Mouse (Mus musculus) frontal cortex, postnatal 10 days (tissue): ENCODE results near the gene Nfyb.

ENCODE experiments used
- DNase-seq, 2 experiments: peaks; one replicate each; pipeline ENCODE4 v3.0.0; 2022; ENCODE audit warnings: low spot score in 2 of 2, mixed read lengths in 1 of 2

The Nfyb gene

GRCm38 (mm10) chr10:82763840-82764631, at the start of gene Nfyb:
Gene Nfyb (minus strand): TSS chr10:82764144.
- DNase-seq: peak; percentile 96 to 97

DNA sequence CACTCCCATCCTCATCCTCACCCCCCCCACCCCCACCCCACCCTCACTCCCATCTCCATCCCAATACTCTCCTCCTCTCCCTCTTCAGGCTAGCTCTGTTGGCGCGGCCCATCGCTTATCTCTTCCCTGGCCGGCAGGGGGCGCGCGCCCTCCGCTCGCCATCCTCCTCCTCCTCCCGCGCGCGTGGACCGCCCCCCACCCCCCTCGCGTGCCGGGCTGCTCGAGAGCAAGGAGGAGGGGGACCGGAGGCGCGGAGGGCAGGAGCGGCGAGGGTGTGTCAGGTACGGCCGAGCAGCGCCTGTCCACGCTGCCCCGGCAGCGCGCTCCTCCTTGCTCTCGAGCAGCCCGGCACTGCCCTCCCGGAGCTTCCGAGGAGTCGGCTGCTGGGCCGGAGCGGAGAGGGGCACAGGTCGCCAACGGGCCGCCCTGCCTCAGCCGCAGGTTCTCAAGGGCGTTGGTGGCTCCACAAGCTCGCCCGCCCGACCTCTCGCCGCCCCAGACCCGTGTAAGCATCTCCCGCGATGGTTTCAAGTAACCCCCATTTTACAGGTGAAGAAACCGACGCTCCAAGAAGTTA, 48.0 kb upstream of the Nfyb start:
- peak in 1 of 2 experiments; percentile 67 for DNase-seq

GRCm38 (mm10) chr10:82809352-82809751, 45.4 kb upstream of the Nfyb start:
- DNase-seq: no peak

DNA sequence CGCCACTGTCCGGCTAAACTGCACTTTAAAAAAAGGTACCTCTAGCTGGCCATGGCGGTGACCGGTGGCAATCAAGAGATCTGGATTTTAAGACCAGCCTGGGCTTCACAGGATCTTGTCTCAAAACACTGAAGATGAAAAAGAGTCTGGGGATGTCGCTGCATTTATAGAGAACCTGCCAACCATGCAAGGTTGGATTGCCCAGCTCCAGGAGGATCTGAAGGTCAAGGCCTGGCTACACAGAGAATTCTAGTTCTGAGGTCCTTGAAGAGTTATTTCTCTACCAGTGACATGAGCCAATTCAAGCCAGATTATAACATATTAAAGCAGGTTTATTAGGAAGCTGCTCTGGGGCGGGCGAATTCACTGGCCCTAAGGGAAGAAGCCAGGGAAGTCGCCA, 44.9 kb upstream of the Nfyb start:
- DNase-seq: no peak

DNA sequence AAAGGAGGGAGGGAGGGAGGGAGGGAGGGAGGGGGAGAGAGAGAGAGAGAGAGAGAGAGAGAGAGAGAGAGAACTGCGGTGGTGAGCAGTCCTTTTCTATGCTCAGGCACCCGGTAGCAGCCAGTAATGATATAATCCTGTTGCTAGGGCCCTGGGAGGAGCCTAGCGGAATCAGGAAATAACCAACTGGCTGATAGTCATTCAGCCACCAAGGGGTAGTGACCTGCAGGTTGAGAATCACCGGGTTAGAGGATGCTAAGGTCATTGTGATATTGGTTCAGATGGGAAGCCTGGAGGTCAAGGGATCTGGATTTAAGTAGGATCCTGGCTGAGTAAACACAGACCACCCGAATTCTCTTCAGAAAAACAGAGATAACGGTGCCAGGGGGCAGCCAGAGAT, 44.2 kb upstream of the Nfyb start:
- no peak for DNase-seq

DNA sequence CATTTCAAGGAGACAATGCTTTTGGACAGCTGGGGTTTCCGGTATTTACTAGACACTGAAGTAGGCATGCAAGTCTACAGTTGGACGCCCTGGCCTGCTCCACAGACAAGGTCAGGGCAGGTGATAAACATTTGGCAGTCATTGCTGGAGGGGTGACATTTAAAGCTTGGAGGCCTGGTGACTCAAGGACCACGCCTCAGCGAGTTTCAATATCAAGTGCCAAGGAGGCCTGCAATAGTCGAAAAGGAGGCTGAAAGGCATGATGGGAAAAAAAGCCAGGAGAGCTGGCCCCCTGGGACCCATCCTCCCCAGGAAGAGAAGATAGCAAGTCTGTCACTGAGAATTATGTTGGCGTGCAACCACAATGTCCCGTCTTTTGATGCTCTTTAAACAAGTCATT, 43.3 kb upstream of the Nfyb start:
- no peak for DNase-seq

DNA sequence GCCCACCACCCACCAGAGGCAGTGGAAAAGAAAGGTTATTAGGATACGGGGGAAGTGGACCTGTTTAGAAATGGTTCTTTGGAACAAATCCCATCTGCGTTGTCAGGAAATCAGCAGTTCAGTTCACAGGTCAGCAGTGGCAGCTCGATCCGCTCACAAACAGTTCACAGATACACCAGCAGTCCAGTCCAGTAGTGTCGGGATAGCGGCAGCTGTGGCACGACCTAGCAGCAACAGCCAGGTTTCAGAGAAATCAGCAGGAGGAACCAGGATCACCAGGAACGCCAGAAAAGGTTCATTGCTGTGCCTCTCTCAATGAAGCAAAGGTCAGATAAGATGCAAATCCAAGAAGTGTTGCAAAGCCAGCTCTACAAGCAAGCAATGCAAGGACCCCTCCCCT, 42.5 kb upstream of the Nfyb start:
- no peak for DNase-seq

DNA sequence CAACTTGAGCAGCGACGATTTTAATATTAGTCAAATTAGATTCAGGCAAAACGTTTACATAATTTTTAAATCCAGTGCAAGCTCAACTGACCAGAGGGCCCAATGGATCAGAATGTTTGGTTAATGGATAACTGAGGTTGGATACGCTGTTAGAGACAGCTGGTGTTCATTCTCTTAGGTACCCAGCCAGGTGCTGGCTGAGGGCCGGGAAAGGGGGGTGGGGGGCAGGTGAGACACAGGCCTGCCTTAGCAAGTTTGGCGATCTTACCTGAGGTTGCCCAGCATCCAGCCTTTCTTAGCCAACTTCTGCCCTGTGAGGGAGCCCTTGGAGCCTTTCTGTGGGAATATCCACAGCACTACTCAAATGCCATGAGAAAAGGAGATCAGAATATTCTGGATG, 41.2 kb upstream of the Nfyb start:
- no peak for DNase-seq

GRCm38 (mm10) chr10:82804396-82804795, 40.5 kb upstream of the Nfyb start:
- DNase-seq: no peak

DNA sequence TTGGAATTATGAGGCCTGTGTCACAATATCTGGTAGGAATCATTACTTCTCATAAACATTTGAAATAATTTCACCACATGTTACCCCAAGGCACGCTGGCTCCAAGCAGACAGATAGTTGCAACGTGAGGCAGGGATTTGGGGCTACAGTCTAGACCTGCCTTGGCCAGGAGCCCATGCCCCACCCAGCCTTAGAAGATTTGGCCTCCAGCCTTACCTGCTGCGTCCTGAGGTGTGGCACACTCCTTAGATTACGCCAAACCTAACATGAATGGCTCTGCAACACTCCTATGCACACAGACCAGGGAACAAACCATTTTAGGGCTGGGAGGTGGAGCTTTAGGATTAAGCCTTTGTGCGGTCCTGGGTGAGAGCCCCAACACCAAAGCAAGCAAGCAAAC, 36.1 kb upstream of the Nfyb start:
- DNase-seq: no peak

DNA sequence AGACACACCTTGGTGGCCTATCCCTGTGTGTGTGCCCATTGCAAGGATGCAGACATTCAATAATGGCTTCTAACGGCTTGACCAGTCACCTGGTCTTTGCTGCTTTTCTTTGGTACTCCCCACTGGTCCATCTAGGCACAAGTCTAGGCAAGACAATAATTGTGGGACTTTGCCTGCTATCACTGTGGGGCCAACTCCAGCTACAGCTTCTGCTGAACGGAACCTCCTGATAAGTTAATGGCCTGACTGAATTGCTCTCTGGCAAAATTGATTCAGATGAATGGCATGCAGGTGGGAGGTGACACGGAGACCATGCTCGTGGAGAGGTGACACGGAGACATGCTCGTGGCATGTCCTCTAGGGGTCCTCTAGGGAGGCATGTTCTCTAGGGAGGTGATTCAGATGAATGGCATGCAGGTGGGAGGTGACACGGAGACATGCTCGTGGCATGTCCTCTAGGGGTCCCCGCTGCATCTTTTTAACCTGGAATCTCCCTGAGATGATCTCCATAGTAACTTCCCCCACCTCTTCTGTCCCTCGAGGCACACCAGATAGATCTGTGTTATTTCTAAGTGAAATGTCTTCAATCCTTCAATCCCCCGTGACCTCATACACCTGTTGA, 34.5 kb upstream of the Nfyb start:
- DNase-seq: no peak

GRCm38 (mm10) chr10:82797119-82797491, 33.2 kb upstream of the Nfyb start:
- DNase-seq: no peak

DNA sequence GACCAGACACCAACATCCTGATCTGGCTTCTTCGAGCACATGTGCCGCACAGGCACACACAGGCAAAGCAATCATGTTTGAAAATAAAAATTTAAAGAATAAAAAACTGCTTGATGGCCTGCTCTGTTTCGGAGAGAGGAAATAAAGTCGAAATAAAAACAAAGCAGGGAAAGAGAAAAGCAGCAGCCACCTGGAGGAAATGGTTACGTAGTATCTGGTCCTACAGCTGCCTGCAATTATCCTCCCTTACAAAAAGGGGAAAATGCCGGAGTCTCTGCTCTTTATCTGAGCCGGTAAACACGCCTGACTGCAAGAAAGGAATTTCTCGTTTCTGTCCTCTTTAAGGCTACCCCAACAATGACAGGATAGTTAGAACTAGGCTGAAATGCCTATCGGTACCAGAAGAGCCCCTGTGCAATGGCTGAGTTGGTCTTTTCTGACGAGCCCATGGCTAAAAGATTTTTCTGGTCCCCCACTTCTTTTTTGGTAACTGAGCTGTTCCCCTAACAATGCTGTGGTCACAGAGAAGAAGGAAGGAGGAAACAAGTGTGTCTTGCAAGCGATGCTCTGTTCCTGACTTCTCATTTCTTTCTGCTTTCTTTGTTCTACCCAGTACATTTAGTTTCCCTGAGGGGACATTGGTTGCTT, 32.7 kb upstream of the Nfyb start:
- no peak for DNase-seq

DNA sequence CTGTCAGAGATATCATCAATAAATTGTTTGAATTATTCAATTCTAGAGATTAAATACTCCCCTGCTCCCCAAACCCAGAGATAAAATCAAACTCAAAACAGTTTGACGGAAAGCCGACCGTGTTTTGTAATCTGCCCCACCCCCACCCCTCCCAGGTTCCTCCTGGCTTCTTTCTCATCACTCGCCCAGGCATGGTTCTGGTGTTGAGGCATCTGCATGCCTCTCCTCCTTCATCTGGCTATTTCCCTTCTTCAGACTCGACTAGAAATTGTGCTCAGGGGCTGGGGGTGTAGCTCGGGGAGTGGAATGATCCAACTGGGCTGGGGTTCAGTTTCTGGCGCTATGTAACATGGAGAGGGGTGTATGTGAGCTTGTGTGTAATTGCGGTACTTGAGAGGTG, 31.8 kb upstream of the Nfyb start:
- no peak for DNase-seq

- DNase-seq: peak; percentile 58 to 59
Observed at GRCm38 (mm10) chr10:82795071-82795731, 31.3 kb upstream of the Nfyb start.

DNA sequence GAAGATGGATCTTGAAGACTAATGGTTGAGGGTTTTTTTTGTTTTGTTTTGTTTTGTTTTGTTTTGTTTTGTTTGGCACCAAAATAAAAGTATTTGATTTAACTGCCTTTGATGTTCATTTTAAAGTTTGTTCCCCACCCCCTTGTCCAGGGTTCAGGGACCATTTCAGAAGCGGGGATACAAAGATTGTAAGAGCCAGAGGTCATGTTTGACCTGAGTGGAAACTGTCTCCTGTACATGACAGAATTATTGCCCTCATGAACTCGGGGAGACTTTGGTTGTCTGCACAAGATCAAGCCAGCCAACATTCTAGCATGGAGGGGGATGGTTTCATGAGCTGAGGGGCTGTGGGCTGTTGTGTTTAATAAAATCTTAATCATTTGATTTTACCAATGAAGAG, 28.4 kb upstream of the Nfyb start:
- DNase-seq: no peak

DNA sequence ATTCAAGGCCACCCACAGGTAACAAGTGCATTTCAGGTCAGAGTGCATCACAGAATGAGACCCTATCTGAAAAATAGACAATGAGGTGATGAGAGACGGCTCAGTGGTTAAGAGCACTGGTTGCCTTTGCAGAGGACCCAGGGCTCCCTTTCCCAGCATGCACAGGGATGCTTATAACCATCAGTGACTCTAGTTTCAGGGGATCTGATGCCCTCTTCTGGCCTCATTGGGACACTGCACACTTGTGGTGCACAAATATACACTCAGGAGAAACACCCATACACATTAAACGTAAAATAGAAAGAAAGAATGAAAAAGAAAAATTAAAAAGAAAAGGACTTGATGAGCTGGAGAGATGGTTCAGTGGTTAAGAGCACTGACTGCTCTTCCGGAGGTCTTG, 27.8 kb upstream of the Nfyb start:
- DNase-seq: no peak

DNA sequence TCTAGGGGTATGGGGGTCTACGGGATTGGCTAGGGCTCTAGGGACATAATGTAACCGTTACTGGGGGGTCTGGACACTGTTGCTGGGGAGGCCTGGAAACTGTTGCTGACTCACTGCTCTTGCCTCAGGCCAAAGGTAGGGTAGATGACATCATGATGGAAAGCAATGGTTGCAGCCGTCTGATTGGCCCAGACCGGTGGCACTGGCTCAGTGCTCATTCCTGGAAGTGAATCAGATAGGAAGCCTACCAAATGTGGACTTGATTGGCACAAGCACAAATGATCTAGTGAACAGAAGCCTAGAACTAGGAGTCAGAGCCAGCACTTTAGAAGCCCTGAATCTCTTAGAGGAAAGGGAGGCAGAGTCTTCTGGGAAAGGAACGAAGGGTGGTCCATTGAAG, 26.6 kb upstream of the Nfyb start:
- DNase-seq: no peak

DNA sequence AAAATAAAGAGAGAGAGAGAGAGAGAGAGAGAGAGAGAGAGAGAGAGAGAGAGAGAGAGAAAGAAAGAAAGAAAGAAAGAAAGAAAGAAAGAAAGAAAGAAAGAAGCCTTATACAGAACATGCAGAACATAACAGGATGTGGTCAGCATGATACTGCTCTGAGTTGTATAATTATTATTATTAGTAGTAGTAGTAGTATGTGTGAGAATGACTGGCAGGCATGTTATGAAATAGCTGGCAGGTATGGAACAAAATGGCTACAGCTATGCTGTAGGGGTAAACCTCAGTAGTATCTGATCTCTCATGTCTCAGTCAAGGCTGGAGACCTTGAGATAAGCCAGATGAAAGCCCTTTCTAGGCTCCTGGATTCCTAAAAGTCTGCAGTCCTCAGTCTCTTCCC, 25.2 kb upstream of the Nfyb start:
- DNase-seq: no peak

- DNase-seq: no peak
Observed at GRCm38 (mm10) chr10:82782472-82782871, 18.5 kb upstream of the Nfyb start.

DNA sequence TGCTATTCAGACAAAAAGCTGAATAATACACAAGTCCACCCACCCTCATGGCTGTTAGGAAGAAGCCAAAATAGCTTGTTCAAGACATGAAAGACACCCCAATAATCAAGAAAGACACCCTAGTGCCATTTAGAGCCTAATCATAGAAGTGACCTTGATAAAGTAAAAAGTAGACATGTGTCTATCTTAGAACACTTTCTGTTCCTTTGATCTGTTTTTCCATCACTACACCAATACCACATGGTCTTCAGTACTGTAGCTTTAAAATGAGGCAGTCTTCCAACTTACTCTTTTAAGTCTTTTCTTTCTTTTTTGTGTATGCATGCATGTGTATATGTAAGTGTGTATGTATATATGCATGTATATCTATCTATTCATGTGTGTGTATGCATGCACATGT, 16.9 kb upstream of the Nfyb start:
- DNase-seq: no peak

DNA sequence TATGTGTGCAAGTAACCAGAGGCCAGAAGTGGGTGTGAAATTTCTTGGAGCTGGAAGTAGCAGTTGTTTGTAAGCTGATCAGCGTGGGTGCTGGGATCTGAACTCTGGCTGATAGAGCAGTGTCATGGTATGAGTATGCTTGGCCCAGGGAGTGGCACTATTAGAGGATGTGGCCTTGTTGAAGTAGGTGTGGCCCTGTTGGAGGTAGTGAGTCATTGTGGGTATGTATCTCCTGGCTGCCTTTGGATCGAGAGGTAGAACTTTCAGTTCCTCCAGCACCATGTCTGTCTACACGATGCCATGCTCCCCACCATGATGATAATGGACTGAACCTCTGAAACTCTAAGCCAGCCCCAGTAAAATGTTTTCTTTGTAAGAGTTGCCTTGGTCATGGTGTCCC, 16.4 kb upstream of the Nfyb start:
- DNase-seq: no peak
